Mouse (Mus musculus) CH12.LX (cell line): ENCODE results near the gene Gdf15. TPM values are rescaled to one million over a fixed set of nuclear protein-coding genes. Genes with fewer than 3 reads are reported as not detected.

Source experiments
- DNase-seq: peaks from one replicate; pipeline ENCODE4 v3.0.0-alpha.2; 2013; ENCODE audit errors: extremely low read depth
- H3K27ac ChIP-seq: 2 replicates; pipeline ENCODE4 v1.5.1; 2012; ENCODE audit warnings: low read depth, mild to moderate bottlenecking, control low read depth, moderate library complexity; ENCODE audit not compliant: insufficient read depth
- H3K27me3 ChIP-seq: replicated peaks from 2 replicates; pipeline ENCODE3; 2012; ENCODE audit warnings: inconsistent platforms
- H3K36me3 ChIP-seq, 2 experiments: replicated peaks in 1 of 2; 2 replicates each; pipeline versions ENCODE3 to v1.6.1; 2012; ENCODE audit warnings: inconsistent platforms in 1 of 2, low read length in 1 of 2, mild to moderate bottlenecking in 1 of 2, mixed read lengths in 1 of 2, moderate library complexity in 1 of 2; ENCODE audit not compliant: control insufficient read depth in 1 of 2, insufficient read depth in 1 of 2
- H3K4me1 ChIP-seq, 2 experiments: 2 replicates each; pipeline ENCODE4 v1.6.1; 2012; ENCODE audit warnings: inconsistent platforms in 1 of 2, moderate library complexity in 1 of 2; ENCODE audit not compliant: insufficient read depth in 2 of 2, control insufficient read depth in 1 of 2
- H3K4me2 ChIP-seq: 2 replicates; pipeline ENCODE4 v1.6.1; 2012; ENCODE audit warnings: low read depth, mild to moderate bottlenecking, control low read depth; ENCODE audit not compliant: poor library complexity, insufficient read depth, severe bottlenecking
- H3K4me3 ChIP-seq, 3 experiments: fragments of 150-350 bp in 1 of 3; sonication (generic) in 1 of 3; replicated peaks in 1 of 3; 2 replicates each; pipeline versions ENCODE3 to v1.5.1; 2011 to 2012; ENCODE audit warnings: low read depth in 2 of 3, low read length in 2 of 3, mild to moderate bottlenecking in 2 of 3, moderate library complexity in 2 of 3, control low read depth in 1 of 3, improper control_type of control experiment in 1 of 3, inconsistent platforms in 1 of 3, mixed read lengths in 1 of 3; ENCODE audit not compliant: poor library complexity in 1 of 3
- H3K79me2 ChIP-seq: replicated peaks from 2 replicates; pipeline ENCODE4 v1.6.1; 2012; ENCODE audit warnings: mild to moderate bottlenecking, moderate library complexity; ENCODE audit not compliant: control insufficient read depth, poor library complexity, insufficient read depth, severe bottlenecking; ENCODE audit errors: extremely low read depth
- H3K9ac ChIP-seq: 2 replicates; pipeline ENCODE4 v1.6.1; 2012; ENCODE audit warnings: low read depth, mild to moderate bottlenecking, control low read depth, moderate library complexity; ENCODE audit not compliant: insufficient read depth
- H3K9me3 ChIP-seq: replicated peaks from 2 replicates; pipeline ENCODE3; 2012; ENCODE audit warnings: low read length, inconsistent platforms, mixed read lengths
- BHLHE40 ChIP-seq: IDR thresholded peaks from 2 replicates; pipeline ENCODE4 v1.6.1; 2011; ENCODE audit warnings: mild to moderate bottlenecking, low read depth, low read length, improper control_type of control experiment
- CHD2 ChIP-seq: IDR thresholded peaks from 2 replicates; pipeline ENCODE4 v1.6.1; 2011; ENCODE audit warnings: low read length, improper control_type of control experiment
- E2F4 ChIP-seq: IDR thresholded peaks from 2 replicates; pipeline ENCODE4 v1.6.1; 2011; ENCODE audit warnings: low read depth, low read length, improper control_type of control experiment; ENCODE audit not compliant: insufficient replicate concordance
- ELF1 ChIP-seq: IDR thresholded peaks from 2 replicates; pipeline ENCODE4 v1.6.1; 2014; ENCODE audit warnings: low read depth, mild to moderate bottlenecking, inconsistent platforms, low read length, improper control_type of control experiment
- GABPA ChIP-seq: IDR thresholded peaks from 2 replicates; pipeline ENCODE4 v1.6.1; 2012; ENCODE audit warnings: low read depth, low read length, improper control_type of control experiment, inconsistent platforms; ENCODE audit not compliant: insufficient replicate concordance
- IRF4 ChIP-seq: IDR thresholded peaks from 2 replicates; pipeline ENCODE4 v1.6.1; 2014; ENCODE audit warnings: low read depth, mild to moderate bottlenecking, inconsistent platforms, low read length, improper control_type of control experiment
- JUN ChIP-seq: IDR thresholded peaks from 2 replicates; pipeline ENCODE4 v1.6.1; 2011; ENCODE audit warnings: low read depth, mild to moderate bottlenecking, low read length, improper control_type of control experiment, moderate library complexity; ENCODE audit not compliant: insufficient read depth
- JUND ChIP-seq: conservative IDR thresholded peaks from 2 replicates; pipeline ENCODE4 v1.6.1; 2011; ENCODE audit warnings: low read depth, low read length, improper control_type of control experiment
- KAT2A ChIP-seq: IDR thresholded peaks from 2 replicates; pipeline ENCODE4 v1.6.1; 2012; ENCODE audit warnings: low read length, improper control_type of control experiment, inconsistent platforms; ENCODE audit not compliant: insufficient replicate concordance
- MAFK ChIP-seq: IDR thresholded peaks from 2 replicates; pipeline ENCODE4 v1.6.1; 2011; ENCODE audit warnings: low read length, improper control_type of control experiment; ENCODE audit not compliant: insufficient replicate concordance
- MAX ChIP-seq: IDR thresholded peaks from 2 replicates; pipeline ENCODE4 v1.6.1; 2011; ENCODE audit warnings: low read length, improper control_type of control experiment
- MAZ ChIP-seq: IDR thresholded peaks from 2 replicates; pipeline ENCODE4 v1.6.1; 2012; ENCODE audit warnings: low read depth, mild to moderate bottlenecking, inconsistent platforms, low read length, improper control_type of control experiment, moderate library complexity
- MEF2A ChIP-seq: IDR thresholded peaks from 2 replicates; pipeline ENCODE4 v1.6.1; 2014; ENCODE audit warnings: low read depth, mild to moderate bottlenecking, inconsistent platforms, low read length, improper control_type of control experiment, borderline replicate concordance
- MXI1 ChIP-seq: IDR thresholded peaks from 2 replicates; pipeline ENCODE4 v1.6.1; 2011; ENCODE audit warnings: mild to moderate bottlenecking, low read depth, low read length, improper control_type of control experiment
- MYC ChIP-seq: IDR thresholded peaks from 2 replicates; pipeline ENCODE4 v1.6.1; 2011; ENCODE audit warnings: low read depth, mild to moderate bottlenecking, improper control_type of control experiment, low read length
- NELFE ChIP-seq: IDR thresholded peaks from 2 replicates; pipeline ENCODE4 v1.6.1; 2011; ENCODE audit warnings: low read depth, low read length, improper control_type of control experiment
- PAX5 ChIP-seq: IDR thresholded peaks from 2 replicates; pipeline ENCODE4 v1.6.1; 2012; ENCODE audit warnings: low read length, inconsistent platforms, mixed read lengths
- POLR2A ChIP-seq: IDR thresholded peaks from 2 replicates; pipeline ENCODE4 v1.6.1; 2011; ENCODE audit warnings: low read depth, mild to moderate bottlenecking, improper control_type of control experiment, low read length
- POLR2AphosphoS2 ChIP-seq: IDR thresholded peaks from 2 replicates; pipeline ENCODE4 v1.6.1; 2011; ENCODE audit warnings: low read depth, low read length, improper control_type of control experiment
- RAD21 ChIP-seq: IDR thresholded peaks from 2 replicates; pipeline ENCODE4 v1.6.1; 2011; ENCODE audit warnings: low read depth, mild to moderate bottlenecking, low read length, improper control_type of control experiment, moderate library complexity
- RCOR1 ChIP-seq: conservative IDR thresholded peaks from 2 replicates; pipeline ENCODE4 v1.6.1; 2012; ENCODE audit warnings: low read depth, mild to moderate bottlenecking, inconsistent platforms, low read length, improper control_type of control experiment
- SMC3 ChIP-seq: IDR thresholded peaks from 2 replicates; pipeline ENCODE4 v1.6.1; 2011; ENCODE audit warnings: low read depth, low read length, improper control_type of control experiment
- TCF12 ChIP-seq: IDR thresholded peaks from 2 replicates; pipeline ENCODE4 v1.6.1; 2014; ENCODE audit warnings: low read depth, mild to moderate bottlenecking, inconsistent platforms, low read length, improper control_type of control experiment
- UBTF ChIP-seq: IDR thresholded peaks from 2 replicates; pipeline ENCODE4 v1.6.1; 2012; ENCODE audit warnings: low read depth, mild to moderate bottlenecking, inconsistent platforms, low read length, improper control_type of control experiment, moderate library complexity
- USF2 ChIP-seq: conservative IDR thresholded peaks from 2 replicates; pipeline ENCODE4 v1.6.1; 2011; ENCODE audit warnings: low read depth, low read length, improper control_type of control experiment
- ZC3H11A ChIP-seq: IDR thresholded peaks from 2 replicates; pipeline ENCODE4 v1.6.1; 2012; ENCODE audit warnings: low read depth, mild to moderate bottlenecking, inconsistent platforms, low read length, improper control_type of control experiment
- ZKSCAN1 ChIP-seq: IDR thresholded peaks from 2 replicates; pipeline ENCODE4 v1.6.1; 2012; ENCODE audit warnings: low read depth, inconsistent platforms, low read length, improper control_type of control experiment, borderline replicate concordance
- ZMIZ1 ChIP-seq: IDR thresholded peaks from 2 replicates; pipeline ENCODE4 v1.6.1; 2012; ENCODE audit warnings: low read depth, mild to moderate bottlenecking, inconsistent platforms, low read length, improper control_type of control experiment
- dilution Hi-C: fragments of 300-500 bp; cut with MboI; formaldehyde crosslinking; loops from 2 replicates; pipeline ENCODE4 v1.14.3; 2020; ENCODE audit warnings: low sequenced_read_pairs; ENCODE audit not compliant: extremely low pct_unique_long_range_greater_than_20kb, extremely low pct_ligation_motif_present
- in situ Hi-C: fragments of 300-500 bp; cut with MboI; formaldehyde crosslinking; loops from 3 replicates; pipeline ENCODE4 v1.14.3; 2019; ENCODE audit warnings: low sequenced_read_pairs, low pct_ligation_motif_present, low pct_unique_long_range_greater_than_20kb, mixed read lengths
- polyA plus RNA-seq: library from polyadenylated mRNA; unstranded; fragments of >175 nt; gene quantifications from 2 replicates; pipeline ENCODE4 v1.2.1, GENCODE M21; 2012; ENCODE audit warnings: low read depth; ENCODE audit not compliant: insufficient read length
- total RNA-seq, 2 experiments: library from RNA; depleted of rRNA; stranded (reverse); fragments of 300-350 nt in 1 of 2; fragments of >200 nt in 1 of 2; gene quantifications; 2 replicates each; pipeline ENCODE4 v1.2.3; 2012 to 2014

The Gdf15 gene
- total and polyA plus RNA-seq, 3 experiments, result 0.16 to 0.21 TPM; not detected in 1

- no peak for TF ChIP-seq SMC3
- TF ChIP-seq POLR2A, result 0 out of 2 replicates have a peak, but pooled peaks have one; percentile 21
- no peak for TF ChIP-seq UBTF
- TF ChIP-seq MAZ, result no peak
- TF ChIP-seq ZMIZ1, result no peak
- TF ChIP-seq POLR2AphosphoS2, result no peak
- no peak for TF ChIP-seq GABPA
- TF ChIP-seq BHLHE40, result peak; percentile 58
- peak; percentile 62 for TF ChIP-seq MXI1
- no peak for TF ChIP-seq RAD21
- TF ChIP-seq ELF1, result no peak; the same call in 1 of the 2 replicates
- TF ChIP-seq ZKSCAN1, result no peak
- no peak for TF ChIP-seq CHD2
- TF ChIP-seq MYC, result no peak
- TF ChIP-seq, all 38 proteins: peak for 3
- peaks cover 12% of the 10 kb centered on the region; the same call in 1 of the 2 replicates for H3K79me2 ChIP-seq
- H3K4me1 ChIP-seq, result peaks cover 10 to 47% of the 10 kb centered on the region in 2 experiments
- DNase-seq, result peak; percentile 56
- peak within 1 kb of the TSS; percentile 79 to 89 (median 80) for H3K4me3 ChIP-seq
- in situ Hi-C loops, result loop anchor here (10.0 kb wide), 1 partner anchor 55 kb away; the partner anchor contains the start of gene Gm3336
- peak within 1 kb of the TSS; percentile 77 for H3K9ac ChIP-seq
- peak within 1 kb of the TSS; percentile 41 for H3K27ac ChIP-seq
- peaks cover 4 to 27% of the 10 kb centered on the region in 2 experiments for H3K36me3 ChIP-seq
- dilution Hi-C loops, result no loop called here
- H3K9me3 ChIP-seq, result no peaks in the 10 kb centered on the region
- H3K4me2 ChIP-seq, result peak within 1 kb of the TSS; percentile 76
- peaks cover 1% of the 10 kb centered on the region for H3K27me3 ChIP-seq
These were observed 28.0 kb upstream of the Gdf15 start, which contains the start of gene Pgpep1 for GRCm38 (mm10) chr8:70660273-70660725. Pgpep1 (minus strand) TSS chr8:70660388.

GRCm38 (mm10) chr8:70659604-70660272, 27.5 kb upstream of the Gdf15 start:
- H3K27ac ChIP-seq, result peak overlapping the region; percentile 41
- peak overlapping the region; percentile 77 for H3K9ac ChIP-seq
- H3K27me3 ChIP-seq, result peaks cover 1% of the 10 kb centered on the region
- in situ Hi-C loops, result loop anchor here (10.0 kb wide), 1 partner anchor 55 kb away; the partner anchor contains the start of gene Gm3336
- no peaks in the 10 kb centered on the region for H3K9me3 ChIP-seq
- peak overlapping the region; percentile 48 for H3K4me2 ChIP-seq
- peak overlapping the region; percentile 79 to 89 (median 80) for H3K4me3 ChIP-seq
- DNase-seq, result peak; percentile 87
- H3K79me2 ChIP-seq, result peaks cover 12% of the 10 kb centered on the region; the same call in 1 of the 2 replicates
- peaks cover 4 to 32% of the 10 kb centered on the region in 2 experiments for H3K36me3 ChIP-seq
- H3K4me1 ChIP-seq, result peaks cover 10 to 50% of the 10 kb centered on the region in 2 experiments
- dilution Hi-C loops, result no loop called here
- TF ChIP-seq ELF1 (peak; percentile 34; the same call in 1 of the 2 replicates), MAX (no peak), JUND (no peak), ZMIZ1 (no peak), POLR2A (peak; percentile 41; the same call in 1 of the 2 replicates), PAX5 (no peak), MEF2A (peak; percentile 29; the same call in 1 of the 2 replicates), RAD21 (no peak), CHD2 (no peak), IRF4 (no peak; the same call in 1 of the 2 replicates), USF2 (no peak), ZKSCAN1 (no peak), E2F4 (no peak), ZC3H11A (no peak), RCOR1 (no peak), TCF12 (peak; percentile 66), MAFK (no peak), BHLHE40 (no peak), JUN (no peak), MAZ (peak; percentile 65; the same call in 1 of the 2 replicates), KAT2A (no peak), MYC (no peak), NELFE (0 out of 2 replicates have a peak, but pooled peaks have one; percentile 21)
